Mouse (Mus musculus) midbrain, embryonic 16.5 days (tissue): Measurements from ENCODE around the gene Ube2ql1. TPM values are rescaled to one million over a fixed set of nuclear protein-coding genes. Genes with fewer than 3 reads are reported as not detected.

Source experiments
- ATAC-seq: fragments of 200-750 bp; cut with Nextera tagmentation; 2 replicates; pipeline ENCODE4 v1.8.0; 2017; ENCODE audit warnings: moderate TSS enrichment
- H3K27ac ChIP-seq: fragments of 300-500 bp; sonication (generic); 2 replicates; pipeline ENCODE4 v1.5.1; 2014; ENCODE audit warnings: mild to moderate bottlenecking, low read length, mixed read lengths
- H3K27me3 ChIP-seq: fragments of 300-500 bp; sonication (generic); 2 replicates; pipeline ENCODE4 v1.6.1; 2014; ENCODE audit warnings: low read depth, low read length, mixed read lengths; ENCODE audit not compliant: control insufficient read depth, insufficient read depth
- H3K36me3 ChIP-seq: fragments of 300-500 bp; sonication (generic); 2 replicates; pipeline ENCODE4 v1.6.1; 2014; ENCODE audit warnings: mild to moderate bottlenecking, low read length, moderate library complexity, mixed read lengths; ENCODE audit not compliant: control insufficient read depth, insufficient read depth
- H3K4me1 ChIP-seq: fragments of 300-500 bp; sonication (generic); 2 replicates; pipeline ENCODE4 v1.6.1; 2014; ENCODE audit warnings: mild to moderate bottlenecking, low read length, mixed read lengths; ENCODE audit not compliant: control insufficient read depth, insufficient read depth
- H3K4me2 ChIP-seq: fragments of 300-500 bp; sonication (generic); 2 replicates; pipeline ENCODE4 v1.6.1; 2014; ENCODE audit warnings: mild to moderate bottlenecking, low read length, mixed read lengths
- H3K4me3 ChIP-seq: fragments of 300-500 bp; sonication (generic); 2 replicates; pipeline ENCODE4 v1.5.1; 2014; ENCODE audit warnings: low read depth, mild to moderate bottlenecking, low read length, moderate library complexity, mixed read lengths
- H3K9ac ChIP-seq: fragments of 300-500 bp; sonication (generic); 2 replicates; pipeline ENCODE4 v1.6.1; 2014; ENCODE audit warnings: low read depth, low read length, mixed read lengths
- H3K9me3 ChIP-seq: fragments of 300-500 bp; sonication (generic); replicated peaks from 2 replicates; pipeline ENCODE4 v1.6.1; 2014; ENCODE audit warnings: mild to moderate bottlenecking, low read length, mixed read lengths; ENCODE audit not compliant: control insufficient read depth, poor library complexity, severe bottlenecking
- WGBS: fragments of 180-500 bp; shearing (Covaris S2); extraction: QIAGEN DNeasy Blood & Tissue Kit; methylation state at CpG from one replicate; pipeline ENCODE4 v1.1.7; 2014; 5-methylcytosine and 5-hydroxymethylcytosine counted together
- polyA plus RNA-seq: library from polyadenylated mRNA; unstranded; fragments of >200 nt; fragmentation: Nextera tagmentation; extraction: Ambion mirVana; gene quantifications from 2 replicates; pipeline ENCODE4 v1.2.1, GENCODE M21; 2015

The Ube2ql1 gene
- polyA plus RNA-seq: 21.3 and 22.8 TPM in 2 replicates

GRCm38 (mm10) chr13:69739759-69740135, at the start of gene Ube2ql1:
Gene Ube2ql1, minus strand, starts transcription at chr13:69739889.
- Histone ChIP-seq H3K4me3 (peak within 1 kb of the TSS; percentile 55), H3K4me1 (peaks cover 27% of the 10 kb centered on the region), H3K9me3 (no peaks in the 10 kb centered on the region; the same call in 1 of the 2 replicates), H3K9ac (peak within 1 kb of the TSS; percentile 92), H3K36me3 (no peaks in the 10 kb centered on the region), H3K27ac (peak within 1 kb of the TSS; percentile 93), H3K27me3 (no peaks in the 10 kb centered on the region), H3K4me2 (peak within 1 kb of the TSS; percentile 75)
- peak; percentile 95 for ATAC-seq
- under 1% methylated on average over 28 of the region's 46 CpGs for WGBS

DNA sequence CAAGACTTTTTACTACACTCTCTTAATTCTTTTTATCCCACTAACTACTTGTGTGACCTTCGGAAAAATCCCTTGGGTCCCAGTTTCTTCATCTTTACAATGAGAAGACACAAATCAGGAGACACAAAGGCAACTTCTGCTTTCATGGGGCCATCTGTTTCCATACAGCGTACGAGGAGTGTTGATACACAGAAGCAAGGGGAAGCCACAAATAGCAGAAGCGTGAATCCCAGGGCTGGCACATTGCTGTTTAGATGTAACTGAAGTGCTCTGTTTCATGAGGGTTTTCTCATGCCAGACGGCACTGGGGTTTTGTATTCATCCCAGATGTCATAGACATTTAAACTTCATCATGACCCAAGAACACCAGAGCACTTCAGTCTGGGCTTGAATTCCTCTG, 49.0 kb upstream of the Ube2ql1 start:
- Histone ChIP-seq H3K36me3 (no peaks in the 10 kb centered on the region), H3K27ac (no peak overlapping the region), H3K4me3 (no peak overlapping the region), H3K4me2 (no peak overlapping the region), H3K9ac (no peak overlapping the region), H3K9me3 (no peaks in the 10 kb centered on the region), H3K4me1 (peaks cover 4% of the 10 kb centered on the region; the same call in 1 of the 2 replicates), H3K27me3 (no peaks in the 10 kb centered on the region)
- no peak for ATAC-seq
- WGBS: 89% methylated on average over 5 of the region's 5 CpGs

DNA sequence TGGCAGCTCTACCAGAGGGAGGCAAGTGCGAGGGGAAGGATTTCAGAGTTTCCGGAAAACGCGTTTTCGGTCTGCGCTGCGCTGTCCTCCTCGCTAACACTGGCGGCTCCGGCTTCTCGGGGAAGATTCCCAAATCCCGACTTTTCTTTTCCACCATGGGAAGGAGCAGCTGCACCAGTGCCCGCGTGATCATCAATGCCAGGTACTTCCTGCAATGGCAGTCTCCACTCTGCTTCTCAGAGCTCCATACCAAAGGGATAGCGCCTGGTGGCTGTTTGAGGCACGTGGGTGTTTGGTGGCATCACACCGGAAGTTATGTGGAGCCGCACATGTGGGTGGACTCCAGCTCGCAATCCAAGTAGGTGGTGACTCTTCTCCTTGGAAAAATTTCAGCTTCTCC, 38.5 kb upstream of the Ube2ql1 start:
- Histone ChIP-seq H3K4me3 (no peak overlapping the region), H3K36me3 (no peaks in the 10 kb centered on the region), H3K4me1 (no peaks in the 10 kb centered on the region), H3K27me3 (no peaks in the 10 kb centered on the region), H3K27ac (no peak overlapping the region), H3K4me2 (no peak overlapping the region), H3K9me3 (no peaks in the 10 kb centered on the region), H3K9ac (no peak overlapping the region)
- WGBS: 93% methylated on average over 19 of the region's 19 CpGs
- ATAC-seq: no peak

GRCm38 (mm10) chr13:69772358-69772757, 32.7 kb upstream of the Ube2ql1 start:
- Histone ChIP-seq H3K9ac (no peak overlapping the region), H3K27me3 (no peaks in the 10 kb centered on the region), H3K4me2 (no peak overlapping the region), H3K27ac (no peak overlapping the region), H3K36me3 (no peaks in the 10 kb centered on the region), H3K9me3 (no peaks in the 10 kb centered on the region), H3K4me3 (no peak overlapping the region), H3K4me1 (no peaks in the 10 kb centered on the region)
- WGBS: 86% methylated on average over 4 of the region's 4 CpGs
- ATAC-seq: no peak

DNA sequence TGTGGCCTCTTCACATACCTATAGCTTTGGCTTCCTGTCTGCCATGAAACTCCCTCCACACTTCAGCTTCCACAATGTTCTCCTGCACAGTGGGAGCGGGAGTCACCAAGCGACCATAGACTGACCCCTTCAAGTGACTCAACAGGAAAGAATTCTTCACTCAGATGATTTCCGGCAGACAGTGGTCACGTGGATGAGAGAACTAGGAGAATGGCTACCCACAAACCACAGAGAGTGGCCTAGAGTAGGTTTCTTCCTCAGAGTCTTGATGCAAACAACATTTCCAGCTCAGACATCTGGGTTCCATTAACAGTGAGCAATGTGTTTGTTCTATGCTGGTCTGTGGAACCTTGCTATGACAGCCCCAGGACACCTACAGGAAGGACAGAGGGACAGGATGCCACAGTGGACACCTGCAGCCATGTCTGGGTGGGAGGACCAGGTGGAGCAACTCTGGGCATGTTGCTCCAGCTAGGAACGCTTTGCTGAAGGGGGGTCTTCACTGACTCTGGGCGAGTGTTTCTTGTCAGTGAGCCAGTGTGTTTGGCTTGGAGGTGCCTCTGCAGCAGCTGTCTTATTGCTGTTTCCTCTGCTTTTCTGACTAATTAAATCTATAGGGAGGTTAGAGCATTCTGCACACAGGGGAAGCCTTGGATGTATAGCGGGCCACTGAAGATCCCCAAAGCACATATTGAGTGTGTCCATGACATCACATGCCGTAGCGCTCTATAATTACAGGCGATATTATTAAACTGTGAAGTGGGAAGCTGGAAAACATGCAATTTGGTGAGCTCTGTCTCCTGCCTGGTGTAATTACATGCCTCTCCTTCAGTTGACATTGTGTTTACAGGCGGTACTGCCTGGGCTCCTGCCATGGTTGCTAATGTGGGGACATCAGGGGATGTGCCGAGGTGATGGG, 31.1 kb upstream of the Ube2ql1 start:
- H3K36me3 ChIP-seq: no peaks in the 10 kb centered on the region
- ATAC-seq: no peak
- H3K9me3 ChIP-seq: no peaks in the 10 kb centered on the region
- no peaks in the 10 kb centered on the region for H3K4me1 ChIP-seq
- H3K27me3 ChIP-seq: no peaks in the 10 kb centered on the region
- no peak overlapping the region for H3K4me2 ChIP-seq
- WGBS: 69% methylated on average over 12 of the region's 12 CpGs
- H3K9ac ChIP-seq: no peak overlapping the region
- no peak overlapping the region for H3K4me3 ChIP-seq
- H3K27ac ChIP-seq: no peak overlapping the region

DNA sequence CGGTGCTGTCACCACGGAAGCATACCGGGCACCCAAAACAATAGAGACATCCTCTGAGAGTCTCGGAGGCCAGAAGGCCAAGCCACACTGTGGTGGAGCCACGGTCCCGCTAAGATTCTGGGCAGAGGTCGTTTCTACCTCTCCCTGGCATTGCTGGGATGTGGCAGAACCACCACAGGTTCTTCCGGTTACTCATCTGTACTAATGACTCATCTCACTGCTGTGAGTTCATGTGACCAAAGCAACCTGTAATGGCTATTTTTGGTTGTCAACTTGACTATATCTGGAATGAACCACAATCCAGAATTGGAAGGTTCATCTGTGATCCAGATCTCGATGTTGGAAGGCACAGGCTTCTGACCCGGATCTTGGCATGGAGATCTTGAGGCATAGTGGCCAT, 28.5 kb upstream of the Ube2ql1 start:
- Histone ChIP-seq H3K9ac (no peak overlapping the region), H3K27ac (no peak overlapping the region), H3K4me3 (no peak overlapping the region), H3K4me2 (no peak overlapping the region), H3K9me3 (no peaks in the 10 kb centered on the region), H3K27me3 (no peaks in the 10 kb centered on the region), H3K36me3 (no peaks in the 10 kb centered on the region), H3K4me1 (no peaks in the 10 kb centered on the region)
- WGBS: 89% methylated on average over 10 of the region's 10 CpGs
- ATAC-seq: no peak

DNA sequence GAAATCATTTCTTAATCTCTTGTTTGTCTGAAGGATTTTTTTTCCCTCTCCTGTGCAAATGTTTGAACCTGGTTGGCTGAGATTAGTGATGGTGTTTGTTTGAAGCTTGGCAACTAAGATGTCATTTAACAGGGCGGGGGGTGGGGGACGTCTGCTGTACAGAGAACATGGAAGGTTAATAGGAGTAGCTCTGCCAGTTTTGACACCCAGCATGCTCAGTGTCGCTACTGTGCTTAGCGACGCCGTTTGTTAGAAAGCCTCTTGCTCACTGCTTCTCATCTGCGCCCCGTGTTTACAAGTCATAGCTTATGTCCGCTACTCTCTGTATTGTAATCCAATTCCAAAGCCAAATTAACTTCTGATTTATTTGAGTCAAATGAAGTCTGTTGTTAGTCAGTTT, 25.0 kb upstream of the Ube2ql1 start:
- Histone ChIP-seq H3K27me3 (no peaks in the 10 kb centered on the region), H3K4me3 (no peak overlapping the region), H3K36me3 (no peaks in the 10 kb centered on the region), H3K27ac (no peak overlapping the region), H3K4me1 (no peaks in the 10 kb centered on the region), H3K9ac (no peak overlapping the region), H3K4me2 (no peak overlapping the region), H3K9me3 (no peaks in the 10 kb centered on the region)
- ATAC-seq: no peak
- 59% methylated on average over 9 of the region's 9 CpGs for WGBS

- WGBS: 80% methylated on average over 10 of the region's 10 CpGs
- no peaks in the 10 kb centered on the region for H3K4me1 ChIP-seq
- H3K27me3 ChIP-seq: no peaks in the 10 kb centered on the region
- no peaks in the 10 kb centered on the region for H3K36me3 ChIP-seq
- H3K4me3 ChIP-seq: no peak overlapping the region
- H3K27ac ChIP-seq: no peak overlapping the region
- no peak for ATAC-seq
- H3K9me3 ChIP-seq: no peaks in the 10 kb centered on the region
- no peak overlapping the region for H3K9ac ChIP-seq
- no peak overlapping the region for H3K4me2 ChIP-seq
Measured at GRCm38 (mm10) chr13:69761393-69761792, 21.7 kb upstream of the Ube2ql1 start.

- H3K36me3 ChIP-seq: no peaks in the 10 kb centered on the region
- no peaks in the 10 kb centered on the region for H3K9me3 ChIP-seq
- H3K27me3 ChIP-seq: no peaks in the 10 kb centered on the region
- H3K9ac ChIP-seq: no peak overlapping the region
- 83% methylated on average over 6 of the region's 6 CpGs for WGBS
- ATAC-seq: no peak
- H3K4me2 ChIP-seq: no peak overlapping the region
- no peaks in the 10 kb centered on the region for H3K4me1 ChIP-seq
- no peak overlapping the region for H3K27ac ChIP-seq
- H3K4me3 ChIP-seq: no peak overlapping the region
Measured at GRCm38 (mm10) chr13:69758979-69759378, 19.3 kb upstream of the Ube2ql1 start.
